Mouse (Mus musculus) urinary bladder, postnatal 25 days (tissue): ENCODE measurements around the gene 1700024B05Rik.
"Not testable (repeated sequence)": the region's sequence is repeated elsewhere in the genome, so short reads cannot be mapped to it uniquely, and the experiment has no call there.

Experiments used
- DNase-seq: peaks from one replicate; pipeline ENCODE4 v3.0.0; 2022; ENCODE audit warnings: low spot score

Gene 1700024B05Rik

DNA sequence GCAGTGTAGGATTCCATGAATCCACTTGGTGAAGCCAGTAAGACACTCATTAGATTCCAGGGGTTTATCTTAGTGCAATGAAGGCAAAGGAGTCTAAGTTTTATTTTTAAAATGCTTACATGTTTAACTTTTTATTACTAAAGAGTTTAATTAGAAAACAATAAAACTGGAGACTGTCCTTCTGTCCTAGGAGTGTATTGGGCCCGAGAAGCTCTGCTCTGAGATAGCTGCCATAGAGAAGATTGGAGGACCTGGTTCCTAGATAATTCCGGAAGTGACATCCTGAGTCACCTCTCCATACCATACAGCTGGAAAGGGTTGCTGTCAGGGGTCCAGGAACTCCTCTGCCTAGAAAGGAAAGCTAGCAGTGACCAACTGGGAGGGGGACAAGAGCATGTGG, at the start of gene 1700024B05Rik:
Gene 1700024B05Rik (plus strand): TSS at position 301 of the 400 bp plus-strand sequence.
- DNase-seq = not testable (repeated sequence)

DNA sequence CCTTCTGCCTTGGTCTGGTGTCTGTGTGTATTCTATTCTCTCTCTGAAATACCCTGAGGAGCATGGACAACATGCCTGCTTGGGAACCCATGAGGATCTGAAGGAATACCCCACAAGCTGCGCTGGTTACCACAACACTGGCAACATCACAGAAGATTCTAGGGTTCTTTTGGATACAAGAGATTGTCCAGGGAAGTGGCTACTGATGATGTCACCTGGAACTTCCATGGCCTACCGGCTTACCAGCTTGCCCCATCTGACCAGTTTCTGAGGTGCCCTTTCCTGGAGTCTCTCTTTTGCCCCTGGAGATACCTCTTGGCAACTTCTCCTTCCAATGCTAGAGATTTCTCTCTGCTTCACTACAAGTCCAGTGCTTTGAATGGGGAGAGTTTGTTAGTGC, 36.6 kb upstream of the 1700024B05Rik start, which contains the start of gene Gm7980:
Gene Gm7980 (minus strand): TSS at position 101 of the 400 bp plus-strand sequence.
- DNase-seq = not testable (repeated sequence)

GRCm38 (mm10) chr14:41924649-41925048, 19.1 kb upstream of the 1700024B05Rik start, which contains the start of gene 1700049E17Rik1:
Gene 1700049E17Rik1 (plus strand): TSS chr14:41924949.
- DNase-seq = not testable (repeated sequence)

GRCm38 (mm10) chr14:41964095-41964494, 20.3 kb downstream of the 1700024B05Rik start:
- not testable (repeated sequence) for DNase-seq

DNA sequence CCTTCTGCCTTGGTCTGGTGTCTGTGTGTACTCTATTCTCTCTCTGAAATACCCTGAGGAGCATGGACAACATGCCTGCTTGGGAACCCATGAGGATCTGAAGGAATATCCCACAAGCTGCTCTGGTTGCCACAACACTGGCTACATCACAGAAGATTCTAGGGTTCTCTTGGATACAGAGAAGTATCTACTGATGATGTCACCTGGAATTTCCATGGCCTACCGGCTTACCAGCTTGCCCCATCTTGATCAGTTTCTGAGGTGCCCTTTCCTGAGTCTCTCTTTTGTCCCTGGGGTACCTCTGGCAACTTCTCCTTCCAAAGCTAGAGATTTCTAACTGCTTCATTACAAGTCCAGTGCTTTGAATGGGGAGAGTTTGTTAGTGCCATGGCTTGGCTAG, 24.0 kb downstream of the 1700024B05Rik start, which contains the start of gene Gm6401:
Gene Gm6401 (minus strand): TSS at position 101 of the 400 bp plus-strand sequence.
- DNase-seq = not testable (repeated sequence)

DNA sequence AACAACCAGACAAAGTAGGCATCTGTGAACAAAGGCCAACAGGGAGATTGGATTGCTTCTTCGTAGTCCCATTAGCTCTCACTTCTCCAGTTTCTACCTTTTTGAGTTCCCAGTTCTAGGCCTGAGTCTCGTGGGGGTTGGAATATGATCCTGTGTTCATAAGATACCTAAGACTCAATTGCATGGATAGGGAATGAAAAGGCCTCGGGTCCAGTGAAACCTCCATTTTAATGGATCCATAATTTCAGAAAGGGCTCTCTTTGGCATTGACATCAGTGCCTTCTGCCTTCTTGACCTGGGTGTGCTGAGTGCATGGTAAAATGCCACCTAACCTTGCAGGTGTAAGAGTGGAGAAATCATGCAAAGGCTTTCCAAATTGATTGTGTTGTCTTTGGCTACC, 24.8 kb downstream of the 1700024B05Rik start:
- DNase-seq = not testable (repeated sequence)

DNA sequence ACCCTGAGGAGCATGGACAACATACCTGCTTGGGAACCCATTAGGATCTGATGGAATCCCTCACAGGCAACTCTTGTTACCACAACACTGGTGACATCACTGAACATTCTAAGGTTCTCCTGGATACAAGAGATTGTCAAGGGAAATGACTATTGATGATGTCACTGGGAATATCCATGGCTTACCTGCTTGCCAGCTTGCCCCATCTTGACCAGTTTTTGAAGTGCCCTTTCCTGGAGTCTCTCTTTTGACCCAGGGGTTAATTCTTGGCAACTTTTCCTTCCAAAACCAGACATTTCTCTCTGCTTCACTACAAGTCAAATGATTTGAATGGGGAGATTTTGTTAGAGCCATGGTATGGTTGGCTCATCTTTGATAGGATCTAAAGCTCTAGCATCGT, 39.4 kb downstream of the 1700024B05Rik start, which contains the start of gene Gm3543:
Gene Gm3543 (minus strand): TSS at position 101 of the 400 bp plus-strand sequence.
- not testable (repeated sequence) for DNase-seq
